In the genomic region with DNA sequence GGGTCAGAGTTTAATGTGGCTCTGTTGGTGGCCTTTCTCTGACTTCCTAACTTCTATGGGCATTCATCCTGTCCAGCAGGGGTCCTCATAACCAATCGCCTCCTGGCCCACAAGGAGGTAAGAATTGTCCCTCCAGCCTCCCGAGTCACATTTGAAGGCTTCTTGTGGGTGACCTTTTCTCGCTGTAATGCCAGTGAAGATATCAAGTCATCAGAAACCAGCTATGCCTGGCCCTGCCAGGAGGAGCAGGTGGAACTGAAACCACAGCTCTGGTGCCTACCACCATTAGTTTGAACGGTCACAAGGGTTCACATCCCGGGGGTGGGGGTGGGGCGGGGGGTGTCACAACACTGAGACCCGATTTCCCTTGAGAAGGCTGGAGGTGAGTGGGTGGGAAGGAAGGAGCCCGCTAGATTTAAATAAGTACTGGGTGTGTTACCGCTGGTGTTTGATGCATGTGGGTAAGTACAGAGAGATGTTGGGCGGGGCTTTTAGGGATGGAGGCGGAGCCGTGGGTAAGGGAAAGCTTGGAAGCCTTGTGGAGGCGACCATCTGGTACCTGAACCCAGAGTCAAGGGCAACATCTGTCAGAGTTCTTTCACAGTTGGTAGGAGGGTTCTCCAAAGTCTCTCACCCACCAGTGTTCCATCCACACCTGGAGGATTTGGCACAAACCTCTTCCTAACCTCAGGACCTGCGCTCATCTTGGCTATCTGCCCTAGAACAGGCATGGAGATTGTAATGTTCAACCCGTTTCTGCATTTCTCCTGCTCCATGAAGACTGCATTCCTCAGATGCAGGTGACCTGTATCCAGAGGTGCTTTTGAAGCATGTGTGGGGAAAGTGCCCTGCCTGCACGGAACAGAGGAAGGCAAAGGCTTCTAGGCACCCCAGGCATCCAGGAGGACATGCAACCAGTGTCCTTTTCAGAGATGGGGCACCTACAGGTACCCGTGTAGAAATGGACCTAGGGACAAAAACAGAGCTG, we compare ENCODE assay signal across 9 mouse cellular contexts.
DNase-seq lines count a peak whose midpoint lies in the region; ATAC-seq and TF ChIP-seq lines count a peak whose summit lies in the region.
"Had no signal": no experiment of that assay in that cellular context is flagged by ENCODE, and none has a peak within 500 bp of the region (broad histone marks: within the 10 kb centered on the region; RNA-seq: fewer than 3 reads in every experiment).

No protein-coding gene starts in this region.

- 49% methylated on average over 17 of the region's 17 CpGs for WGBS in heart, postnatal 0 days
- 40% methylated on average over 17 of the region's 17 CpGs for WGBS in small intestine, adult 2 months

- H3K4me2 ChIP-seq in heart, postnatal 0 days (ENCODE audit: low read depth, low read length) = no peak overlapping the region; the same call in 1 of the 2 replicates
- H3K4me2 ChIP-seq: limb, embryonic 12.5 days had no signal

- H3K27ac ChIP-seq in heart, postnatal 0 days (ENCODE audit: low read depth) = no peak overlapping the region
- H3K27ac ChIP-seq in ES-Bruce4 (ENCODE audit: insufficient read depth, low read length) = no peak overlapping the region
- no peak overlapping the region for H3K27ac ChIP-seq in small intestine, adult 2 months (ENCODE audit: insufficient read depth, low read depth, low read length)
- H3K27ac ChIP-seq: limb, embryonic 12.5 days had no signal

- H3K4me3 ChIP-seq in heart, postnatal 0 days (ENCODE audit: low read depth, low read length) = no peak overlapping the region
- H3K4me3 ChIP-seq in ES-Bruce4 (ENCODE audit: low read depth, low read length) = 0 out of 2 replicates have a peak overlapping the region, but pooled peaks have one; percentile 20
- peak overlapping the region; percentile 7 for H3K4me3 ChIP-seq in small intestine, adult 2 months (ENCODE audit: low read depth, low read length)
- H3K4me3 ChIP-seq: limb, embryonic 12.5 days had no signal

- H3K4me1 ChIP-seq in heart, postnatal 0 days (ENCODE audit: control insufficient read depth, insufficient read depth) = no peaks in the 10 kb centered on the region
- no peaks in the 10 kb centered on the region for H3K4me1 ChIP-seq in ES-Bruce4 (ENCODE audit: control insufficient read depth, insufficient read depth, low read length)
- no peaks in the 10 kb centered on the region; the same call in 1 of the 2 replicates for H3K4me1 ChIP-seq in small intestine, adult 2 months (ENCODE audit: control insufficient read depth, insufficient read depth, insufficient read length, low read length)

- 0 out of 2 replicates have a peak, but pooled peaks cover 5% of the 10 kb centered on the region for H3K27me3 ChIP-seq in heart, postnatal 0 days (ENCODE audit: control insufficient read depth, insufficient read depth, low read length)
- no peaks in the 10 kb centered on the region for H3K27me3 ChIP-seq in ES-Bruce4 (ENCODE audit: control insufficient read depth, insufficient read depth, low read length, poor library complexity, severe bottlenecking)
- H3K27me3 ChIP-seq in small intestine, adult 2 months (ENCODE audit: control insufficient read depth, insufficient read depth, low read length) = no peaks in the 10 kb centered on the region

- H3K9ac ChIP-seq in heart, postnatal 0 days (replicated peaks; ENCODE audit: low read depth, low read length) = no peak overlapping the region
- H3K9ac ChIP-seq in ES-Bruce4 (ENCODE audit: low read depth, poor library complexity, severe bottlenecking) = no peak overlapping the region
- H3K9ac ChIP-seq: limb, embryonic 12.5 days had no signal

- no peak for DNase-seq in heart, postnatal 0 days (ENCODE audit: low spot score)
- DNase-seq in heart, postnatal 36 days = no peak
- peak; percentile 52 for DNase-seq in kidney, adult 9 months
- no peak for DNase-seq in ovary, postnatal 14 days (ENCODE audit: low spot score)
- no peak for DNase-seq in ovary, adult 18-20 months (ENCODE audit: low spot score)
- DNase-seq in cerebellum, postnatal 4 days (ENCODE audit: low spot score in 2 of 2) = no peak

- H3K9me3 ChIP-seq in heart, postnatal 0 days (replicated peaks; ENCODE audit: control insufficient read depth, low read length) = no peaks in the 10 kb centered on the region
- H3K9me3 ChIP-seq in ES-Bruce4 (replicated peaks; ENCODE audit: control insufficient read depth, insufficient read depth, low read length, poor library complexity, severe bottlenecking) = no peaks in the 10 kb centered on the region
- H3K9me3 ChIP-seq: limb, embryonic 12.5 days had no signal

- H3K36me3 ChIP-seq in heart, postnatal 0 days (replicated peaks; ENCODE audit: control insufficient read depth, insufficient read depth, low read length) = no peaks in the 10 kb centered on the region
- H3K36me3 ChIP-seq in ES-Bruce4 (ENCODE audit: control insufficient read depth, insufficient read depth, low read length, poor library complexity, severe bottlenecking) = no peaks in the 10 kb centered on the region
- no peaks in the 10 kb centered on the region for H3K36me3 ChIP-seq in small intestine, adult 2 months (ENCODE audit: control insufficient read depth, insufficient read depth, low read length)
- H3K36me3 ChIP-seq: limb, embryonic 12.5 days had no signal

- TF ChIP-seq EP300 in heart, postnatal 0 days (IDR thresholded peaks at IDR 0.05; ENCODE audit: low read depth) = no peak
- no peak for TF ChIP-seq EP300 in ES-Bruce4 (IDR thresholded peaks at IDR 0.05; ENCODE audit: insufficient read depth, low read depth, low read length)

- intact Hi-C loops in heart, postnatal 36 days (cut with DNase I) = no loop called here

- TF ChIP-seq POLR2A in ES-Bruce4 (IDR thresholded peaks at IDR 0.05; ENCODE audit: insufficient read depth, low read length) = no peak
- no peak; the same call in 1 of the 2 replicates for TF ChIP-seq POLR2A in small intestine, adult 2 months (IDR thresholded peaks at IDR 0.05; ENCODE audit: low read depth, low read length)

- no peak for ATAC-seq in heart, postnatal 0 days (ENCODE audit: insufficient read depth, low read depth)

- TF ChIP-seq CTCF in heart, postnatal 0 days (IDR thresholded peaks at IDR 0.05; ENCODE audit: low read depth) = peak; percentile 26; the same call in 1 of the 2 replicates
- TF ChIP-seq CTCF in ES-Bruce4 (IDR thresholded peaks at IDR 0.05; ENCODE audit: low read depth, low read length) = peak; percentile 36
- peak; percentile 36; the same call in 1 of the 2 replicates for TF ChIP-seq CTCF in small intestine, adult 2 months (IDR thresholded peaks at IDR 0.05; ENCODE audit: extremely low read depth, insufficient read length, insufficient replicate concordance, low read depth, low read length)
